Mouse (Mus musculus) forebrain, embryonic 11.5 days (tissue): ENCODE results near the gene Gm28374. TPM values are rescaled to one million over a fixed set of nuclear protein-coding genes. Genes with fewer than 3 reads are reported as not detected.

ENCODE experiments used
- ATAC-seq: fragments of 200-750 bp; cut with Nextera tagmentation; replicated peaks from 2 replicates; pipeline ENCODE4 v1.8.0; 2017; ENCODE audit warnings: moderate TSS enrichment; ENCODE audit not compliant: low FRiP score
- DNase-seq: peaks from one replicate; pipeline ENCODE4 v3.0.0-alpha.2; 2017; ENCODE audit warnings: low spot score
- H3K27ac ChIP-seq: fragments of 300-500 bp; sonication (generic); 2 replicates; pipeline ENCODE4 v1.5.1; 2014; ENCODE audit warnings: low read depth, low read length
- H3K27me3 ChIP-seq: fragments of 300-500 bp; sonication (generic); 2 replicates; pipeline ENCODE4 v1.6.1; 2014; ENCODE audit warnings: mild to moderate bottlenecking, low read length, mixed read lengths; ENCODE audit not compliant: control insufficient read depth, insufficient read depth
- H3K36me3 ChIP-seq: fragments of 300-500 bp; sonication (generic); 2 replicates; pipeline ENCODE4 v1.6.1; 2014; ENCODE audit warnings: mild to moderate bottlenecking, low read length, moderate library complexity, mixed read lengths; ENCODE audit not compliant: control insufficient read depth, insufficient read depth
- H3K4me1 ChIP-seq: fragments of 300-500 bp; sonication (generic); replicated peaks from 2 replicates; pipeline ENCODE4 v1.6.1; 2014; ENCODE audit warnings: low read length, mixed read lengths; ENCODE audit not compliant: control insufficient read depth, insufficient read depth
- H3K4me2 ChIP-seq: fragments of 300-500 bp; sonication (generic); 2 replicates; pipeline ENCODE4 v1.6.1; 2014; ENCODE audit warnings: low read depth, mild to moderate bottlenecking, low read length, moderate library complexity, mixed read lengths; ENCODE audit not compliant: severe bottlenecking
- H3K4me3 ChIP-seq: fragments of 300-500 bp; sonication (generic); 2 replicates; pipeline ENCODE4 v1.5.1; 2014; ENCODE audit warnings: low read depth, low read length
- H3K9ac ChIP-seq: fragments of 300-500 bp; sonication (generic); 2 replicates; pipeline ENCODE4 v1.6.1; 2014; ENCODE audit warnings: low read length
- H3K9me3 ChIP-seq: fragments of 300-500 bp; sonication (generic); 2 replicates; pipeline ENCODE4 v1.6.1; 2016; ENCODE audit warnings: low read length, mixed read lengths; ENCODE audit not compliant: control insufficient read depth
- WGBS: fragments of 180-500 bp; shearing (Covaris S2); extraction: QIAGEN DNeasy Blood & Tissue Kit; methylation state at CpG from one replicate; pipeline ENCODE4 v1.1.7; 2014; 5-methylcytosine and 5-hydroxymethylcytosine counted together
- polyA plus RNA-seq: library from polyadenylated mRNA; unstranded; fragments of >200 nt; fragmentation: Nextera tagmentation; extraction: Ambion mirVana; gene quantifications from 2 replicates; pipeline ENCODE4 v1.2.1, GENCODE M21; 2014

The Gm28374 gene
- polyA plus RNA-seq, 1 experiment from 2014 or later: 1.5 TPM

DNA sequence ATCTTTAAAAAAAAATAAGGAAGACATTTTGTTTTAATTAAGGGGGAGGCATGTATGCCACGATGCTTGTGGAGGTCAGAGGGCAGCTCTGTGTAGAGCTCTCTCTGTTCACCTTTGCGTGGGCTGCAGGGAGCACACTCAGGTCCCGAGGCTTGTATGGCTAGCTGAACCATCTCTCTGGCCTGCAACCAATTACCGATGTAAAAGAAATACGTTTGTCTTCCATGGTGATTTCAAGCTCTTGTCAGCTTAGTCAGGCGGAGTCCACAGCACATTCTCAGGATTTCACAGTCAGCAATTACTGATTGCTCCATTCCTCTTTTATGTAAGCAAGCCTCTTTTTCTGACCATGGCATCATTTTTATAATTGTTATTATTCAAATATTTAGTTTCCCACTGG, 19.1 kb upstream of the Gm28374 start:
- Histone ChIP-seq H3K4me1 (no peaks in the 10 kb centered on the region), H3K36me3 (no peaks in the 10 kb centered on the region; the same call in 1 of the 2 replicates), H3K9ac (no peak overlapping the region), H3K27ac (no peak overlapping the region), H3K9me3 (no peaks in the 10 kb centered on the region), H3K4me3 (no peak overlapping the region), H3K27me3 (no peaks in the 10 kb centered on the region), H3K4me2 (no peak overlapping the region)
- no peak for ATAC-seq
- WGBS: 70% methylated on average over 6 of the region's 6 CpGs
- no peak for DNase-seq

DNA sequence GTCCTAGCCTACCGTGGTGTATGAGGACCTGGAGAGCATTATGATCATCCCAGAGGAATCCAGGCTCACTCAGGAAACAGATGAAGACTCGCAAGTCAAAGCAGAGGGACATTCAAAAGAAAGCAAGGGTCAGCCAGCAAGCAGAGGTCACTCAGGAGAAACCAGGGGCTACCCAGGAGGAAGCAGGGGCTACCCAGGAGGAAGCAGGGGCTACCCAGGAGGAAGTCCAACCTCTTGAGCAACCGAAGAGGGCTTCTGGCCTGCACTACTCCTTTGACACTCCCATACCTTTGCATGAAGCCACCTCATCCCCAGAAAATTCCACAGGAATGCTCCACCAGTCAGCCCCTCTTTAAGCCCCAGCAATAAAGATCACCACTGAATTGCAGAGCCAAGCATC, 15.8 kb upstream of the Gm28374 start:
- Histone ChIP-seq H3K36me3 (no peaks in the 10 kb centered on the region; the same call in 1 of the 2 replicates), H3K27me3 (no peaks in the 10 kb centered on the region), H3K9ac (no peak overlapping the region), H3K4me2 (no peak overlapping the region), H3K9me3 (no peaks in the 10 kb centered on the region), H3K4me1 (no peaks in the 10 kb centered on the region), H3K4me3 (no peak overlapping the region), H3K27ac (no peak overlapping the region)
- DNase-seq: no peak
- ATAC-seq: no peak
- 87% methylated on average over 3 of the region's 3 CpGs for WGBS

DNA sequence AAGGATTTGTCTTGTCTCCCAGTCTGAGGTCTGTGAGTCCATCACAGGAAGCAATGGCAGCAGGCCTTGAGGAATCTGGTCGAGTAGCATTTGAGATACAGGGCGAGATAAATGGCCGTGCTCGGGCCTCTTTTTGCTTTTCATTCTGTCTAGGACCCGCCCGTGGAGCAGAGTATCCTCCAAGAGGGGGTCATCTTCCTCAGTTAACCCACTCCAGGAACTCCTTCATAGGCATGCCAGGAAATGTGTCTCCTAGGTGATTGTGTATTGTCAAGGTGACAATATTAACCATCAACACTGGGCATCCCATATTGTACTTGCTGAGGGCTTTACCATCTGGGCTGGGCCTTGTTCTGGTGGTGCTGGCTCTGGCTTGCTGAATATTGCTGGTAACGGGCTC, 12.1 kb upstream of the Gm28374 start, which contains the start of gene AC131692.1:
TSS of gene AC131692.1 (plus strand) at position 301 of the 400 bp plus-strand sequence.
- no peak within 1 kb of the TSS for H3K4me3 ChIP-seq
- no peaks in the 10 kb centered on the region for H3K27me3 ChIP-seq
- no peak within 1 kb of the TSS for H3K9ac ChIP-seq
- H3K27ac ChIP-seq: no peak within 1 kb of the TSS
- DNase-seq (no peak), ATAC-seq (no peak)
- H3K36me3 ChIP-seq: peaks cover 9% of the 10 kb centered on the region
- no peaks in the 10 kb centered on the region for H3K9me3 ChIP-seq
- WGBS: 86% methylated on average over 7 of the region's 7 CpGs
- no peak within 1 kb of the TSS for H3K4me2 ChIP-seq
- no peaks in the 10 kb centered on the region for H3K4me1 ChIP-seq

DNA sequence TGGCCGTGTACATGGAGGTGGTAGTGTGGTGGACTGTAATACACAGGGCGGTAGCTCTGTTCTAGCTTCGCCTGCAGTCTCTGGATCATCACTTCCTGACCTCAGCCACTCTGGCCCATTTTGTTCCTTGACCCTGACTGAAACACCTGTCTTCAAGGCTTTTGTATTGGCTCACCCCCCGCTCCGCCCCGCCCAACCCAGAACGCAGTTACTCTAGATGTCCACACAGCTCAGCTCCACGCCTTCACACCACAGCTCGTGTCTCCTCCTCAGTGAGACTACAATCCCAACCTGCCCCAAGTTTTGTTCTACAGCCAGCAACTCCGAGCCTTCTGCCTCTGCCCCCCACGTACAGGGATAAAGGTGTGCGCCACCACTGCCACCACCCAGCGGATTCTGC, 6.8 kb upstream of the Gm28374 start:
- Histone ChIP-seq H3K4me1 (peaks cover 7% of the 10 kb centered on the region; the same call in 1 of the 2 replicates), H3K4me2 (no peak overlapping the region), H3K27me3 (no peaks in the 10 kb centered on the region), H3K27ac (no peak overlapping the region), H3K9me3 (no peaks in the 10 kb centered on the region), H3K9ac (no peak overlapping the region), H3K4me3 (no peak overlapping the region), H3K36me3 (peaks cover 9% of the 10 kb centered on the region)
- DNase-seq: no peak
- WGBS: 95% methylated on average over 13 of the region's 13 CpGs
- ATAC-seq: no peak

DNA sequence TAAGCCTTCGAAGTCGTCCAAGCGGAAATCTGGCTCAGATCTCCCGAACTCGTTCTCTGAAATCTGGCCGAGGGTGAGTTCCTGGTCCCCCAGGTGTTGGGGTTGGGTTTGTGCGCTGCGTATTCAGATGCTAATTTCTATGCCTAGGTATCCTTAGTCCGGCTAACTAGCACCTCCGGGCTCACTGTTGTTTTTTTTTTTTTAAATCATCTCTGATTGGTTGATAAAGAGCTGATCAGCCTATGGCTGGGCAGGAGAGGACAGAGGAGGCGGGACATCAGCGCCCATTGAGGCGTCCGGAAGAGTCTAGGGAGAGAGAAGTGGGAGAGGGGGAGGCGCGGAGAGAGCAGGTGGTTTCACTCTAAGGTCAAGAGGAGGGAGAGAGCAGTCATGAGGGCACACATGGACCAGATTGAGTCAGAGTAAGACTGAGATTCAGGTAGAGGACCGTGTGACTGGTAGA, 3.4 kb upstream of the Gm28374 start:
- peak overlapping the region; percentile 93 for H3K4me2 ChIP-seq
- H3K9me3 ChIP-seq: no peaks in the 10 kb centered on the region
- no peaks in the 10 kb centered on the region; the same call in 1 of the 2 replicates for H3K36me3 ChIP-seq
- peak overlapping the region; percentile 83 for H3K4me3 ChIP-seq
- under 1% methylated on average over 17 of the region's 17 CpGs for WGBS
- peak overlapping the region; percentile 59 for H3K9ac ChIP-seq
- DNase-seq: peak; percentile 82
- peak overlapping the region; percentile 51; the same call in 1 of the 2 replicates for H3K27ac ChIP-seq
- H3K27me3 ChIP-seq: no peaks in the 10 kb centered on the region
- peak; percentile 74 for ATAC-seq
- peaks cover 8% of the 10 kb centered on the region; the same call in 1 of the 2 replicates for H3K4me1 ChIP-seq

DNA sequence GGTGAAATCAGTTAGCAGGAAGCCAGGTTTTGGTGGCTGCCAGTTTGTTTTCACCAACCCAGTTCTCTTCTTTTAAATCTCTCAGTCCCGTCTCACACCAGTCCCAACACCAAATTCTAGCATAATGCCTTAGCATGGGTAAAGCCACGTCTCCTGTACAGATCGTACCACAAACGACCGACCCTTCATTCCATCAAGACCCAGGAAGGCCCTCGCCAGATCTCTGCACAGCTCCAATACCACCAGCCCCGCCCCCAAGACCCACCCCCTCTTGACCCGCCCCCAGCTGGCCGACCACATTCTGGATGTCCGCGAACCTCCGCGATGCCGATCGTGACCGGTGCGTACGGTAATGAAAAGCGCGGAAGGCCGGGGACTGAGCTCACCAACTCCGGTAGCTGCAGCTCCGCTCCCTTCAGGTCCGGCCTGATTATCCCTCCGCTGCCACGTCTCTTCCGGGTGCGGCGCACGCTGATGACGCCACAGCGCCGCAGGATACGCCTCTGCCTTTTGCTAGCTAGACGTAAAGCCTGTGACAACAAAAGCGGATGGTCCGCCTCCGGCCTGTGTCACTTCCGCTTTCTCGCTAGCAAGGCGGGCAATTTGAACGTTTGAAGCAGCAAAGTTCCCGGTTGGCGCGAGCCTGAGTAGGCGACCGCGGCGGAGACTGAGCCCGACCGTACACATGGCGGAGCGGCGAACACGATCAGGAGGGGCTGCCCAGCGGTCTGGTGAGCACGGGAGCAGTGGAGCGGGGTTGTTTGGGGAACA, 2.6 kb upstream of the Gm28374 start, which contains the start of the genes Zfpl1 and Cdca5:
TSS of gene Zfpl1 (minus strand) at position 479 of the 771 bp plus-strand sequence.
TSS of gene Cdca5 (plus strand) at position 506 of the 771 bp plus-strand sequence.
- Histone ChIP-seq H3K36me3 (no peaks in the 10 kb centered on the region; the same call in 1 of the 2 replicates), H3K4me1 (peaks cover 8% of the 10 kb centered on the region; the same call in 1 of the 2 replicates)

DNA sequence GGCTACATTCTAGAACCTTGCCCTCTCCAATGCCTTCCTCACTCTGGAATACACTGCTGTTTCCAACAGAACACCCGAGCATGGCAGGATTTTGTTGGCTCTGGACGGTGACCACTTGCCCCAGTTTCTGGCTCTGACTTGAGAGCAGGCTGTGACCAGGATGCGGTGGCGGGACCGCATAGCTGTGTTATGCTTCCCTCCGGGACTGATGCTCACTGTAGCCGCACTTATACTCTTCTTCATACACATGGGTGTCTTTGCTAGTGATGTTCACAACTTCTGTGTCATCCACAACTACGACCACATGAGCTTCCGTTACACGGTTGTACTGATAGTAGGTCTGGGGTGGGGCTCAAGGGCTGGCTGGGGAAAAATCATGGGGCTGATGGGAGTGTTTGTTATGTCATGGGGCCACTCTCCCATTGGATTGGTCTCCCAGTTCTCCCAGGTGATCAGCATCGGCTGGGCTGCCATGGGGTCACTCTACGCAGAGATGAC, 2.0 kb downstream of the Gm28374 start, which contains the start of gene Tmem262:
TSS of gene Tmem262 (plus strand) at position 51 of the 498 bp plus-strand sequence.
- DNase-seq (no peak), ATAC-seq (no peak)
- Histone ChIP-seq H3K4me1 (peaks cover 11% of the 10 kb centered on the region), H3K4me3 (no peak within 1 kb of the TSS), H3K9ac (no peak within 1 kb of the TSS), H3K9me3 (no peaks in the 10 kb centered on the region), H3K27ac (no peak within 1 kb of the TSS), H3K4me2 (no peak within 1 kb of the TSS), H3K36me3 (no peaks in the 10 kb centered on the region; the same call in 1 of the 2 replicates), H3K27me3 (no peaks in the 10 kb centered on the region)
- WGBS: 94% methylated on average over 12 of the region's 12 CpGs

More for the DNA sequence above, 2.6 kb upstream of the Gm28374 start, which contains the start of the genes Zfpl1 and Cdca5:
- H3K9ac ChIP-seq: peak within 1 kb of the TSS; percentile 61
- H3K27me3 ChIP-seq: no peaks in the 10 kb centered on the region
- ATAC-seq (peak; percentile 87), DNase-seq (peak; percentile 98)
- WGBS: under 1% methylated on average over 58 of the region's 58 CpGs
- H3K27ac ChIP-seq: peak within 1 kb of the TSS; percentile 51; the same call in 1 of the 2 replicates
- peak within 1 kb of the TSS; percentile 83 for H3K4me3 ChIP-seq
- H3K9me3 ChIP-seq: no peaks in the 10 kb centered on the region
- H3K4me2 ChIP-seq: peak within 1 kb of the TSS; percentile 93

DNA sequence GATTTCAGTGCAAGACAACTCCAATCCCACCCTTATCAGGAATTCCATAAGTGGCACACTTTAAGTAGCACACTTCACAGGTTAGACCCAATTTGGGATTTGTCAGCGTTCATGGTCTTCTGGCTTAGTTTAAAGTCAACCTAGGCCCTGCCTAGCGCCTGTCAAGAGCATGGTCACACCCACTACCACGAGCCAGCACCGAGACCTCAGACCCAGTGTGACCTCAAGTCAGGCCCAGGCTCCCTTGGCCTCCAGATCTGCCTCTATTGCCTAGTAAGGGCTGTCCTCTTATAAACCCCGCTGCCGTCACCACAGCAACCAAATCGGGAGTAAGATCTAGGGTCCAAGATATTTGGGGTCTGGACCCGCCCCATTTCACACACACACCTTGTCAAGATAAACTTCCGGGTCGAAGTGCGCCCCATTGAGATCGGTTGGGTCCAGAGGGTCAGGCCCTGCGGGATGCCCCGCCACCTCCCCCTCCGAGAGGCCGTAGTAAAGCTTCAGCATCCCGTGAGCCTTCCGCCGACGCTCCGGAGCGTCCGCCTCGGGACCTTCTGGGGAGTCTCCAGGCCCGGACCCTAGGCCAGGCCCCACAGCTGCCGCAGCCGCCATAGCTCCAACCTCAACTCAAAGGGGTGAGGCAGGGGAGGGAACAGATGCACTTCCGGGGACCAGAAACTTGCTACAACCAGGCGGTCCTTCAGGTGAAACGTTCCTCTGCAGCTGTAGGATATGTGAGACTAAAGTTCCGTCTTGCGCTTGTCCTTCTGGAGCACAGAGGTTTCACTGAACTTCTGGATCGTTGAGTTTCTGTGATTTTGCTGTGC, 5.3 kb downstream of the Gm28374 start, which contains the start of gene Vps51:
TSS of gene Vps51 (minus strand) at position 668 of the 830 bp plus-strand sequence.
- H3K36me3 ChIP-seq: no peaks in the 10 kb centered on the region; the same call in 1 of the 2 replicates
- WGBS: under 1% methylated on average over 33 of the region's 33 CpGs
- ATAC-seq: peak; percentile 89

More for the DNA sequence above, 5.3 kb downstream of the Gm28374 start, which contains the start of gene Vps51:
- DNase-seq: peak; percentile 88
- Histone ChIP-seq H3K9me3 (no peaks in the 10 kb centered on the region), H3K27ac (peak within 1 kb of the TSS; percentile 69), H3K27me3 (no peaks in the 10 kb centered on the region), H3K4me3 (peak within 1 kb of the TSS; percentile 76), H3K4me1 (peaks cover 5% of the 10 kb centered on the region), H3K4me2 (peak within 1 kb of the TSS; percentile 90), H3K9ac (peak within 1 kb of the TSS; percentile 86)
